In genomic region chr6:119196382-119197305, GRCm38 (mm10) we compare ENCODE assay signal across 9 mouse cellular contexts. TPM values are rescaled to one million over a fixed set of nuclear protein-coding genes. Genes with fewer than 3 reads are reported as not detected.
A peak's percentile ranks its signal among the peaks of the same experiment; 100 is the strongest.
DNase-seq lines count a peak whose midpoint lies in the region; ATAC-seq and TF ChIP-seq lines count a peak whose summit lies in the region.
"Had no signal": no experiment of that assay in that cellular context is flagged by ENCODE, and none has a peak within 500 bp of the region (broad histone marks: within the 10 kb centered on the region; RNA-seq: fewer than 3 reads in every experiment).

Gene Cacna1c (minus strand): TSS chr6:119196418.

- no peak for DNase-seq in layer of hippocampus, adult 18-20 months (ENCODE audit: low spot score in 2 of 2)
- DNase-seq in layer of hippocampus, adult 9-11 months = no peak
- DNase-seq in heart, postnatal 14 days = peak; percentile 56 to 71
- no peak for DNase-seq in midbrain, embryonic 11.5 days (ENCODE audit: low spot score, missing footprints)
- DNase-seq in midbrain, postnatal 0 days (ENCODE audit: low spot score) = no peak

- H3K27ac ChIP-seq in cortical plate, adult 2 months (ENCODE audit: insufficient read depth, low read length) = no peak within 1 kb of the TSS
- peak within 1 kb of the TSS; percentile 61; the same call in 1 of the 2 replicates for H3K27ac ChIP-seq in lung, embryonic 15.5 days
- H3K27ac ChIP-seq in midbrain, embryonic 11.5 days (ENCODE audit: low read depth, low read length) = no peak within 1 kb of the TSS
- H3K27ac ChIP-seq in midbrain, postnatal 0 days (ENCODE audit: low read depth, low read length) = no peak within 1 kb of the TSS
- H3K27ac ChIP-seq: limb, embryonic 15.5 days had no signal

- TF ChIP-seq POLR2A in cortical plate, adult 2 months (IDR thresholded peaks at IDR 0.05; ENCODE audit: extremely low read depth, insufficient read depth, low read length) = no peak

- ATAC-seq in lung, embryonic 15.5 days (ENCODE audit: borderline replicate concordance, extremely low read depth, low FRiP score, low TSS enrichment) = peak; percentile 65
- no peak for ATAC-seq in erythroid progenitor cell, adult 5-6 weeks (replicated peaks; ENCODE audit: low FRiP score, poor library complexity, severe bottlenecking)
- no peak for ATAC-seq in midbrain, embryonic 11.5 days (ENCODE audit: low FRiP score)
- ATAC-seq in midbrain, postnatal 0 days (ENCODE audit: low FRiP score) = no peak

- 38% methylated on average over 17 of the region's 17 CpGs for WGBS in lung, embryonic 15.5 days
- WGBS in midbrain, embryonic 11.5 days = 88% methylated on average over 17 of the region's 17 CpGs
- 77% methylated on average over 17 of the region's 17 CpGs for WGBS in midbrain, postnatal 0 days

- no peak within 1 kb of the TSS for H3K4me3 ChIP-seq in cortical plate, adult 2 months (ENCODE audit: insufficient read depth, low read length)
- H3K4me3 ChIP-seq in lung, embryonic 15.5 days = no peak within 1 kb of the TSS
- no peak within 1 kb of the TSS for H3K4me3 ChIP-seq in midbrain, embryonic 11.5 days (ENCODE audit: low read depth, low read length)
- no peak within 1 kb of the TSS for H3K4me3 ChIP-seq in midbrain, postnatal 0 days (ENCODE audit: low read depth, low read length)
- H3K4me3 ChIP-seq: limb, embryonic 15.5 days had no signal

- peaks cover 6% of the 10 kb centered on the region for H3K36me3 ChIP-seq in lung, embryonic 15.5 days
- peaks cover 2% of the 10 kb centered on the region for H3K36me3 ChIP-seq in midbrain, embryonic 11.5 days (ENCODE audit: control insufficient read depth, insufficient read depth, low read length)
- peaks cover 32% of the 10 kb centered on the region for H3K36me3 ChIP-seq in midbrain, postnatal 0 days (ENCODE audit: insufficient read depth, low read length)

- intact Hi-C loops in heart, postnatal 14 days (cut with DNase I) = no loop called here

- no peaks in the 10 kb centered on the region for H3K27me3 ChIP-seq in lung, embryonic 15.5 days
- H3K27me3 ChIP-seq in midbrain, embryonic 11.5 days (ENCODE audit: control insufficient read depth, insufficient read depth, low read length) = no peaks in the 10 kb centered on the region
- H3K27me3 ChIP-seq in midbrain, postnatal 0 days (ENCODE audit: insufficient read depth, low read length) = no peaks in the 10 kb centered on the region
- H3K27me3 ChIP-seq: limb, embryonic 15.5 days had no signal

- no peak within 1 kb of the TSS for H3K9ac ChIP-seq in lung, embryonic 15.5 days
- H3K9ac ChIP-seq in midbrain, embryonic 11.5 days (ENCODE audit: low read length) = no peak within 1 kb of the TSS
- no peak within 1 kb of the TSS for H3K9ac ChIP-seq in midbrain, postnatal 0 days (replicated peaks; ENCODE audit: low read length, poor library complexity, severe bottlenecking)
- H3K9ac ChIP-seq: limb, embryonic 15.5 days had no signal

- no peak for TF ChIP-seq CTCF in cortical plate, adult 2 months (IDR thresholded peaks at IDR 0.05; ENCODE audit: extremely low read depth, insufficient read depth, low read length)
- no peak for TF ChIP-seq CTCF in midbrain, postnatal 0 days (IDR thresholded peaks at IDR 0.05)

- H3K9me3 ChIP-seq in lung, embryonic 15.5 days = no peaks in the 10 kb centered on the region
- H3K9me3 ChIP-seq in midbrain, embryonic 11.5 days (ENCODE audit: control insufficient read depth, low read length) = no peaks in the 10 kb centered on the region
- no peaks in the 10 kb centered on the region for H3K9me3 ChIP-seq in midbrain, postnatal 0 days (ENCODE audit: low read length)
- H3K9me3 ChIP-seq: limb, embryonic 15.5 days had no signal

- H3K4me1 ChIP-seq in cortical plate, adult 2 months (ENCODE audit: control insufficient read depth, insufficient read depth, low read length) = peaks cover 2% of the 10 kb centered on the region; the same call in 1 of the 2 replicates
- H3K4me1 ChIP-seq in lung, embryonic 15.5 days = peaks cover 28% of the 10 kb centered on the region
- H3K4me1 ChIP-seq in midbrain, embryonic 11.5 days (ENCODE audit: control insufficient read depth, insufficient read depth, low read length) = peaks cover 18% of the 10 kb centered on the region
- no peaks in the 10 kb centered on the region for H3K4me1 ChIP-seq in midbrain, postnatal 0 days (ENCODE audit: insufficient read depth, low read length)

- no peak within 1 kb of the TSS for H3K4me2 ChIP-seq in lung, embryonic 15.5 days
- H3K4me2 ChIP-seq in midbrain, embryonic 11.5 days = no peak within 1 kb of the TSS
- no peak within 1 kb of the TSS for H3K4me2 ChIP-seq in midbrain, postnatal 0 days (ENCODE audit: low read depth, low read length, poor library complexity, severe bottlenecking)
- H3K4me2 ChIP-seq: limb, embryonic 15.5 days had no signal

RNA-seq across cellular contexts. Expression of gene Cacna1c, which starts in this region (rescaled TPM):
- total RNA-seq in layer of hippocampus, adult 18-20 months (2021) = 10 to 100 TPM; 73.0 to 73.5 TPM
- polyA plus RNA-seq in cortical plate, adult 2 months (2012; rRNA removed) = 15.3 and 15.9 TPM in 2 replicates
- 100 to 1,000 TPM; 195 to 220 TPM for total RNA-seq in heart, postnatal 14 days (2021)
- polyA plus RNA-seq in lung, embryonic 15.5 days (2015; fragmentation: Nextera tagmentation; extraction: Ambion mirVana) = 8.1 and 8.4 TPM in 2 replicates
- 0.72 and 0.84 TPM in 2 replicates for total RNA-seq in erythroid progenitor cell, adult 5-6 weeks (2015; ENCODE audit: low replicate concordance)
- total RNA-seq in erythroid progenitor cell, adult 5-6 weeks (2017; ENCODE audit: low replicate concordance) = 0.23 TPM in 1 of 2 replicates, not detected in the other
- 2.0 and 2.1 TPM in 2 replicates for polyA plus RNA-seq in midbrain, embryonic 11.5 days (2014; fragmentation: Nextera tagmentation; extraction: Ambion mirVana)
- 33.9 and 44.3 TPM in 2 replicates for total RNA-seq in midbrain, postnatal 0 days (2014; rRNA removed)
- polyA plus RNA-seq in midbrain, postnatal 0 days (2015; fragmentation: Nextera tagmentation; extraction: Ambion mirVana) = 3.2 and 4.9 TPM in 2 replicates

Comparison
In these comparisons a context has a peak if more than half of its experiments do, and no peak if none do; other contexts are left out.
1. RNA of gene Cacna1c (total RNA-seq): 195 to 220 TPM in heart, postnatal 14 days, 73.0 to 73.5 TPM in layer of hippocampus, adult 18-20 months and 33.9 to 44.3 TPM in midbrain, postnatal 0 days; 0.23 to 0.84 TPM in erythroid progenitor cell, adult 5-6 weeks; every median in the first group is over 10 times any median in the second.
2. DNase-seq: peak in heart, postnatal 14 days (2 of 2); none in layer of hippocampus, adult 18-20 months (0 of 2), layer of hippocampus, adult 9-11 months (single experiment), midbrain, embryonic 11.5 days (single experiment) and midbrain, postnatal 0 days (single experiment).